Mouse (Mus musculus) left cerebral cortex, postnatal 10 days (tissue): ENCODE data around the gene Lifr. TPM values are rescaled to one million over a fixed set of nuclear protein-coding genes. Genes with fewer than 3 reads are reported as not detected.
A peak's percentile ranks its signal among the peaks of the same experiment; 100 is the strongest.

Source experiments
- DNase-seq, 2 experiments: peaks; one replicate each; pipeline ENCODE4 v3.0.0; 2021 to 2022; ENCODE audit warnings: low spot score in 2 of 2, mixed read lengths in 1 of 2; ENCODE audit errors: extremely low spot score in 1 of 2
- intact Hi-C: fragments of 180-260 bp; cut with DNase I; formaldehyde crosslinking; loops from one replicate; pipeline ENCODE4 v1.15.1; 2025
- total RNA-seq, 2 experiments: library from RNA; stranded (reverse); gene quantifications; 2 replicates each; pipeline ENCODE4 v1.2.3; 2021

The Lifr gene
- total RNA-seq, 2 experiments from 2014 or later, result 34.0 to 43.9 TPM

GRCm38 (mm10) chr15:7217273-7217598, 126.8 kb downstream of the Lifr start:
- no peak for DNase-seq
- intact Hi-C loops, result no loop called here

GRCm38 (mm10) chr15:7222809-7223208, 132.4 kb downstream of the Lifr start:
- intact Hi-C loops, result no loop called here
- no peak for DNase-seq

GRCm38 (mm10) chr15:7224151-7224775, 133.8 kb downstream of the Lifr start:
- intact Hi-C loops, result no loop called here
- peak in 1 of 2 experiments; percentile 34 for DNase-seq

GRCm38 (mm10) chr15:7226225-7226624, 135.8 kb downstream of the Lifr start:
- intact Hi-C loops, result loop anchor here (2.0 to 5.0 kb wide), 3 partner anchors 94 to 317 kb away; no protein-coding TSS in a partner anchor
- DNase-seq, result peak; percentile 67 to 82

GRCm38 (mm10) chr15:7233393-7234090, 143.1 kb downstream of the Lifr start:
- DNase-seq, result no peak
- intact Hi-C loops, result no loop called here

GRCm38 (mm10) chr15:7239904-7240303, 149.5 kb downstream of the Lifr start:
- intact Hi-C loops, result no loop called here
- no peak for DNase-seq

- DNase-seq, result peak in 1 of 2 experiments; percentile 16
- intact Hi-C loops, result no loop called here
These were observed 150.5 kb downstream of the Lifr start for GRCm38 (mm10) chr15:7240950-7241349.

GRCm38 (mm10) chr15:7242161-7242850, 151.9 kb downstream of the Lifr start:
- intact Hi-C loops, result no loop called here
- no peak for DNase-seq

Other genes starting within 250 kb of the Lifr start
- gene Osmr, start 215.6 kb upstream of the Lifr start, total RNA-seq, result 1 to 10 TPM; 4.2 to 4.4 TPM